Mouse (Mus musculus): ENCODE results near the gene Ctnna2. TPM values are rescaled to one million over a fixed set of nuclear protein-coding genes. Genes with fewer than 3 reads are reported as not detected.

The Ctnna2 gene
- polyA plus RNA-seq, 2 experiments from 2014 or later = 0.13 TPM; not detected in 1

- no peak for ATAC-seq
Measured at GRCm38 (mm10) chr6:77253480-77253879, 726.0 kb downstream of the Ctnna2 start.

DNA sequence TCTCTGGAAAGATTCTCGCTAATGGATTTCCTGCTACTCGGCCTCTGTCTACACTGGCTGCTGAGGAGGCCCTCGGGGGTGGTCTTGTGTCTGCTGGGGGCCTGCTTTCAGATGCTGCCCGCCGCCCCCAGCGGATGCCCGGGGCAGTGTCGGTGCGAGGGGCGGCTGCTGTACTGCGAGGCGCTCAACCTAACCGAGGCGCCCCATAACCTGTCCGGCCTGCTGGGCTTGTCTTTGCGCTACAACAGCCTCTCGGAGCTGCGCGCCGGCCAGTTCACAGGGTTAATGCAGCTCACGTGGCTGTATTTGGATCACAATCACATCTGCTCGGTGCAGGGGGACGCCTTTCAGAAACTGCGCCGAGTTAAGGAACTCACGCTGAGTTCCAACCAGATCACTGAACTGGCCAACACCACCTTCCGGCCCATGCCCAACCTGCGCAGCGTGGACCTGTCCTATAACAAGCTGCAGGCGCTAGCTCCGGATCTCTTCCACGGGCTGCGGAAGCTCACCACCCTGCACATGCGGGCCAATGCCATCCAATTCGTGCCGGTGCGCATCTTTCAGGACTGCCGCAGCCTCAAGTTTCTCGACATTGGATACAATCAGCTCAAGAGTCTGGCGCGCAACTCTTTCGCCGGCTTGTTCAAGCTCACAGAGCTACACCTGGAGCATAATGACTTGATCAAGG, 735.8 kb downstream of the Ctnna2 start:
- ATAC-seq = no peak

- ATAC-seq = no peak
Measured at GRCm38 (mm10) chr6:77242601-77243406, 736.7 kb downstream of the Ctnna2 start, which contains the start of gene Lrrtm1. TSS of gene Lrrtm1 (plus strand) at chr6:77242689.

DNA sequence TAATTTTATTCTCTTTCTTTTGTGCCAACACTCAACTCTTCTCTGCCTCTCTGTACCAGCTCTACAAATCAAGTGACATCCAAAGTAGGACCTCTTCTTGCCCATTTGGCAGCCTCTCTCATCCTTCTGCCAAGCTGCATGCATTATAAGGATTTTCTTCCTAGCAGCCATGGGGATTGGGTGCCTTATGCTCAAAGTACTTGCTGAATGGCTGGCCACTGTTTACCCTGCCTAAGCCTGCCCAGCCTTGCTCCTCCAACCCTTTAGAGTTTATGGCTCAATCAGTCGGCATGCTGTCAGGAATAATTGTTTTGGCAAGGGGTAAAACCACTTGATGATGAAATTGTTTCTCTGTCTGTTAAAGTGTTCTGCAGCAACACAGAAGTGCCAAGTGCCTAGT, 739.1 kb downstream of the Ctnna2 start:
- ATAC-seq = no peak

- no peak for ATAC-seq
Measured at GRCm38 (mm10) chr6:77222849-77223638, 756.5 kb downstream of the Ctnna2 start.

DNA sequence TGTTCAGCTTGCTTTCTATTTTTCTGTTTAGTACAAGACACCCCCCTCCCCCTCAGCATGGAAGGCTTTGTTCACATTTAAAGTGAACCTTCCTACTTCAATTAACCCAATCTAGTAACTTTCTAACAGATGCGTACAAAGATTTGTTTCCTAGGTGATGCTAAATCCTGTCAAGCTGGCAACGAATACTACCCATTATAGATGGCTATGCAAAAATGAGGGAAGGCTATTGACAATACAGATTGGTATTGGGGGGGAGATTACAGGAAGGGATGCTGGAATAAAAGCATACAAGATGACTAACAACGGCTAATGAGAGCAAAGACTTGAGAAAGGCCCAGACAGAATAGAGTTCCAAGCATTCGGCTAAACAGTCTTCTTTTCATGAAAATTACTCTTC, 758.7 kb downstream of the Ctnna2 start:
- no peak for ATAC-seq

DNA sequence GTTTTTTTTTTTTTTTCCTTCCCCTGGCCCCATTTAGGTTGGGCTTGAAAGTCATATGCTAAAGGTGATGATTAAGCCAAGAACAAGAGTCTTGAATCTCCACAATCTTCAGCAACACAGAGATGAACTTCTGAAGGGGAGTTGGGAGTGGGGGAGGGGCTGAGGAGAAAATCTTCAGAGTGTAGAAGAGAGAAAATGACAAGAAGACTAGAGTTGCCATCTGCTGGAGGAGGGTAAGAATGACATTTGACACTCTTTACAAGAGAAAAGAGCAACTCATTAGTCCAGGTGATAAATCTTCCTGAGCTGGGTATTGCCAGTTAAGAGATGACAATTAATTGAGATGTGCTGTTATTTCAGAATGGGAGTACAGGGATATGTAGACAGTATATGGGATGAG, 760.6 kb downstream of the Ctnna2 start:
- no peak for ATAC-seq

DNA sequence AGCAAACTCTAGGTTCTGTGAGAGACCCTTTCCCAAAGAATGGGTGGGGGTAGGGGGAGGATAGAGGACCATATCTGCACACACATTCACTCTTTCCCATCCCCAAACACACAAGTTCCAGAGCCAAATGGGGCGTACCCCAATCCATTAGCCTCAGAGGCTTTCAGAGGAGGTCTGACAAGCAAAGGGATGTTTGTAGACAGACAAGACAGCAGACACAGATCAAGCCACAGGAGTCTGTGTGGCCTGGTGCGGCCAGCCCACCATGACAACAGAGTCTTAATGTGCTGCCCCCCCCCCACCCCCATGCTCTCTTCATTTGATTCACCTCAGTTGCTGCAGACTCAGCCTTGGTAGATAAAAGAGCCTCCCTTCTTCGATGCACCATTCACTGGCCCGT, 764.2 kb downstream of the Ctnna2 start:
- ATAC-seq = no peak

DNA sequence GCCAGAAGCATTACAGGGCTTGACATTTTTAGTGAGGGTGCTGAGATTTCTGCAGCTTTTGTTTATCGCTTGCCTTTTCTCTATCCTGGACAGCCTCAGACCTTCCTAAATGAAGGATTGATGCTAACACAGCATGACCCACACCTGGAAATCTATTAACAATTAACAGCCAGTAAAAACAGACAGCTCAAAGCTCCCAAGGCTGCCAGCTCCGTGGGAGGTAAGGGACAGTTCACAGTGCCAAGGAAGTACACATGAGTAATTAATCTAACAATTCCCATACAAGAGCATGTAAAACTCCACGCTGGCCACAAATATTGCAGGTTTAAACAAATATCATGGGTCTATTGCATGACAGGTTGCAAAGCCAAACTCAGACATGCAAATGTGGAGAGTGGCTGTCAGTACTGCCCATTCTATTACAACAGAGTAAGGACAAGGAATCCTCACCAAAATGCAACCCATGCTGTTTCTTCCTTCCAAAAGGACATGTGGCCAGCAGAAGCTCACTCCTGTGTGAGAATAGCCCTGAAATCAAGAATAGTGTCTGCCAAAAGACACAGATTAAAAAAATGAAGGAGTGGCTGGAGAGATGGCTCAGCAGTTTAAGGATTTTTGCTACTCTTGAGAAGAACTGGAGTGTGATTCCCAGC, 765.6 kb downstream of the Ctnna2 start:
- ATAC-seq = no peak

DNA sequence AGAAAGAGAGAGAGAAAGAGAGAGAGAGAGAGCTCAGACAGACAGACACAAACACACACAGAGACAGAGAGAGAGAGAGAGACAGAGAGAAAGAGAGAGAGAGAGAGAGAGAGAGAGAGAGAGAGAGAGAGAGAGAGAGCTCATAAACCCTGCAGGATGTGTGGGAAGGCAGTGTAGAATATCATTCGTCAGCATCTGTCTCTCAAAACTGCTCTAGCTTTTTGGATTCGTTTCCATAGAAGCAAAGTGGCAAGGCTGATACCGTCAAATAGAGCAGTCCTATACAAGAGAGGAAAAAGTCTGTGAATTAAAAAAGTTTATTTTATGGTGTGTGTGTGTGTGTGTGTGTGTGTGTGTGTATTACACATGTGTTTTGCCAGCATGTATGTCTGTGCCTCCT, 769.6 kb downstream of the Ctnna2 start:
- ATAC-seq = no peak

GRCm38 (mm10) chr6:77209183-77209582, 770.3 kb downstream of the Ctnna2 start:
- no peak for ATAC-seq

DNA sequence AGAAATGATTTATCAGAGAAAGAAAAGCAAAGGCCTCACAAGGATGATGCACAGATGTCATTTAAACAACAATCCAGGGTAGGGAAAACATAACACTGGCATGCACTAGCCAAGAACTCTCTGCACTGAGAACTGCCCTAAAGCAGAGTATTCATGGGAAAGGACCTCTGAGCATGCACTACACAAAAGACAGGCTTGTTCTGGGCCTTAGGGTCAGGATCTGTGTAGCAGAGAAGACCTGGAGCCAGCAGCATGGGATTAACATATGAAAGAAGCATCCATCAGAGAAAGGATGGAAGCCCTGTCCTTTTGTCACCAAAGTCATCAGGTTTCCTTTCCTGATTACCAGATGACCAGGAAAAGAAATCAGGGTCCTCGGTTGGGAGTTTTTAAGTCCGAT, 780.1 kb downstream of the Ctnna2 start:
- no peak for ATAC-seq

DNA sequence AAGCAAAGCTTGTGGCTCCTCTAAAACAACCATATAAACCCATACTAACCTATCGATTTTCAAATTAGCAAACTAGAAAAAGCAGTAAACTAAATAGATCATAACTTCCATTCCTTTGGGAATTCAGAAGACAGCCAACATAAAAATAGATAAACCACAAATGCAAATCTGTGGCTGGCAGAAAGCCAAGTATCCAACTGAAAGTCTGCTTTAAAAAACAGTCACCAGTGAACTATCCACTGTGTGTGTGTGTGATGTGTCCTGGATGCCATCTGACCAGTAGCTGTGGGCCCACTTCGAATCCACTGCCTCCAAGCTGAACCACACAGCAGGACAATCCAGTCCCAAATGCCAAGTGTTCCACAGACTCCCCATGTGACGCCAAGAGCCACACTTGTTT, 782.8 kb downstream of the Ctnna2 start:
- no peak for ATAC-seq

DNA sequence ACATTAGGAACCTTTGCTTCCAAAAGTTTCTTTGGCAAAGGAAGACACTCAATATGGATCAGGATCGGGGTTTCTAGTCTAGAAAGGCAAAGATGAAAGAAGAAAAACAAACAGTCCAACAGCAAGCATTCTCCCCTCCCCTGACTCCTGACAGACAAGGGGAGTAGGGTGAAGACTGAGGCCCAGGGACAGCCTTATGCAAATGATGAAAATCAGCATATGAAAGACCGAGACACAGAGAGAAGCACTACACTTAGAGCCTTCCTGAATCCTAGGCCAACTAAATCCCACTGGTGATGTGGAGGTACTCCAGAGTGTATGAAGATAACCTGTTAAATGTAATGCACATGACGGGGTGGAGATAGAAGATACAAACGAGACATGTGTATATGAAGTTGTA, 787.9 kb downstream of the Ctnna2 start:
- no peak for ATAC-seq

GRCm38 (mm10) chr6:77188628-77189027, 790.9 kb downstream of the Ctnna2 start:
- no peak for ATAC-seq

DNA sequence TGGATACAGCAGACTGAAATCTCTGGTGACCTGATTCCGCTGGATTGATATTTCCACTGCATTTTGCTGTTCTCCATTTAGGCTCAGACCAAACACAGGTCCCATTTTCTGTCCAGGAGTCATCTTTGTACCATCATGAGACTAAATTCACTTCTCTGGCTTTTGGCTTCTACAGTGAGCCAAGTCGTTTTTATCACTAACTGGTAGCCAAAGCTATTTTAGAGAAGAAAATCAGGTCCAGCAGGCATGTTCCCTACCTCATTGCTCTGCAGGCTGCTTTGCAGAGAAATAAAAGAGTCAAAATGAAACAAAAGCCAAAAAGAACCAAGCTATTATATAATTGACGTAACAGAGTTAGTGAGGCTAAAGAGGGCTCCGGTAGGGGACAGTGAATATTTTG, 793.7 kb downstream of the Ctnna2 start:
- ATAC-seq = no peak

DNA sequence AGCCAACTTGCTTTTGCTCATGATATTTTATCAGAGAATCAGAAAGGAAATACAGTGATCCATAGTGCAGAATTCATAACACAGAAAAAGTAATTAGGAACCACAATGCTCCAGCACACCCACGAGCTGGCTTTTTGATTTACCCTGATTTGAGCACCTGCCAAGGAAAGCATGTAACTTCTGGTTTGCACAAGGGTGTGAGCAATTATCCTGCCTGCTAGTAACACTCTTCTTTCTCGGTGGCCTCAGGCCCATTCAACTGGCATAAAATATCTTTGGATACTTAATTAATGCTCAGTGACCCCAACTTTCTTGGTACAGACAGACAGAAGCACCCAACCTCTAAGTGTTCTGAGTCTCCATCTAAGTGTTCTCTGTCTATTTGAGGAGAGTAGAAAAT, 794.6 kb downstream of the Ctnna2 start:
- no peak for ATAC-seq

DNA sequence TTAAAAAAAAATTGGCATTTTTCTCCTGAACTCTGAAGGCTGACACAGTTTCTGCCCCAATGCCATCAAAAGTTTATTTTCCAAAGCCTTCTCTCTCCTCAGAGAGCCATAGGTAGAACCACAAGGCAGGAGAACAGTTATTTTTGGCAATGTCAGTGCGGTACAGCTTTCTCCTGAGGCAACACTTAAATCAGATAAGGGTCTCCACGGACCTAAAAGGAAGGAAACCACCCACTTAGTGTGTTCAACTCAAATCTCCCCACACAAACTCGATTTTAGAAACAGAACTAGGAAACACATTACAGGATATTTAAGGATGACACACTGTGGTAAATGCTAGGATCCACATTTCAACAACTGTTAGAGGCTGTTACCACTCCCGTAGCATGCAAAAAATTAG, 803.7 kb downstream of the Ctnna2 start:
- ATAC-seq = no peak

GRCm38 (mm10) chr6:77157028-77157427, 822.5 kb downstream of the Ctnna2 start:
- no peak for ATAC-seq

DNA sequence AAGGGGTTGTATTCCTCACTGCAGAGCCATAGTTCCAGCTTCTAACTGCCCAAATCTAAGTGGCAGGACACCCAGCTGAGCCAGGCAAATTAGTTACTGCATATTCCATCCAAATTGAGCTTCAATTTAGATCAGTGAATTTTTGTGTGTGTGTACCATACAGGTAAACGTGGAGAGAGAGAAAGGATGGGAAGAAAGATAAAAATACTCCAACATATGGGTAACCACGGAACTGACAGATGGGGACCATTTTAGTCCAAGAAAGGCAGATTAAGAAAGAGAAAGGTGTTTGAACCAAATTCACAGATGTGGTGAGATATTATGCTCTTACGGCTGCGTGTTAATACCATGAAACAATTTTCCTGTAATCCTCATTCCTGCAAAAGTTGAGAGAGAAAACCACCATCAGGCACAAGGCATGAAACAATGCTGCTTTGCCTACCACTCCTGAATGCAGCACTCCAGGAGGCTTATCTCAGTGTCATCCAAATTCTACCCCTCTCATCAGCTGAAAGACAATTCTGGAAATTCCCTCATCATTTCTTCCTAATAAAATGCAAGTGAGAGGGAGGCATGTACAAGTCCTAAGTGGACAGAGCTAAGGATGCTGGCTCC, 840.1 kb downstream of the Ctnna2 start:
- ATAC-seq = no peak

GRCm38 (mm10) chr6:77120926-77121325, 858.6 kb downstream of the Ctnna2 start:
- ATAC-seq = no peak

- ATAC-seq = no peak
Measured at GRCm38 (mm10) chr6:77120510-77120909, 859.0 kb downstream of the Ctnna2 start.
